Mouse (Mus musculus): ENCODE measurements around the gene Igsf3.

Igsf3 gene

DNA sequence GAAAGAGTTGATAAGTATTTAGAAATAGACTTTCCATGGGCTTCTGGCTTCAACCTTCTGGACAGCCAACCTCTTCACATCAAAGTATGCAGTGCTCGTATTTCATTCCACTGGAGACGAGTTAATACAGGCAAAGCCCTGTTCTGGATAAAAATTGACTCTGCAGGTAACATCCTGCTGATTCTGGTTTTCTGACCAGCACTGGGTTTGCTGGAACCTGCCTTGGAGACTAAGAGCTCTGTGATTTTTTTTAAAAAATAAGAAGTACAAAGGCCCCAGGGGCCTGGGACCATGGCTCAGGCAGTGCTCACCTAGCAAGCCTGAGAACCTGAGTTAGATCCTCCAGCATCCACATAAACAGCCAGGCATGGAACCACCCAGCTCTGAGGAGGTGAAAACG is 130.9 kb downstream of the Igsf3 start:
- DNase-seq = no peak

DNA sequence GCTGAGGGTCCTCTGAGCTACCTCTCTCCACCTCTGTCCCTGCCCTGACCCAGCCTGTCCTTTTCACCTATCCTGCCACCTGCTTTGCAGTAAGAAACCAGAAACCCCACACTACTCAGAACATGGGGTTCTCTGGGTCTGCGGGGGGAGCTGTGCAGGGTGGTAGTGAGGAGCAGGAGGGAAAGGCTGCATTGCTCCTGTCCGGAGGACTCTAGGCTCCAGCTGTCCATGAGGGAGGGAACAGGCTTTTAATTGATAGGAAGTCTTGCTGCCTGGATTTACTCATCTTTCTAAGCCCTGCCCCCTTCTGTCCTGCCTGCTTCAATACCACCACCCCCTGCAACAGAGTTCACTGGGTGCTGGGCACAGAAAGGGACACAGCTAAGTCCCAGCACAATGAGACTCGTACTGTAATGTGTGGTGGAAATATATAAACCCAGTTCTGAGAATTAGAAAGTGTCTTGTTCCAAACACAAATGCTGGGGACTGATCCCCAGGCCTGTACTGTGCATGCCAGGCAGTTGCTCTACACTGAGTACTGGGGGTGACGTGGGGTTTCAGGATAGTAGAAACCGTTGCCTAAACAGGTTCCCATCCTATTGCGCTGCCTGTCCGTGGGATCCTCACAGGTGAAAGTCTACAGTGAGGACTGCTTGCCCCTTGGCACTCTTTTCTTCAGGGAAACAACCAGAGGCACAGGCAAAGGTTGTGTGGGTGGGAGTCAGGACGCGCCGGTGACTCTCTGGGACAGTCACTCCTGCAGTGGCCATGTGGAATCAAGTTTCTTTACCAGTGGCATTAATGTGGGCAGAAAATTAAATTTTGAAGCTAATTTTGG is 133.0 kb downstream of the Igsf3 start:
- DNase-seq = no peak

DNA sequence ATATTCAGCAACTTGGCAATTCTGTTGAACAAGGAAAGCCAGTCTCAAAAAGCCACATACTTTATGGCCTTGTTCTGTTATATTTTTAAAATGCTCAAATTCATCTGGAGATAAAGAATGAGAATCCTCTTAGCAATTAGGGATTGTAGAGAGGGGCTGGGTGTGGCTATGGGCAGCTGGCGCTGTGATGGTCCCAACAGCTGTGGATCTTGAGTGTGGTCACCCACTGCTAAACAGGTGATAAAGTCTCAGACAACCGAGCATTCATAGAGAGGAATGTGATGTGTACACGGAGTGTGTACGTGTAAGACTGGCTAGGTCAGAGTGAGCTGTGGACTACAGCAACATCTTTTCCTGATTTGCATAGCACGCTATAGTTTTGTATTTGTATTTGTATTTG is 133.7 kb downstream of the Igsf3 start:
- DNase-seq = no peak

All from thymus, postnatal 25 days (tissue).